Mouse (Mus musculus) CH12.LX (cell line): Measurements from ENCODE around the gene Rtl6.
A peak's percentile ranks its signal among the peaks of the same experiment; 100 is the strongest.

Experiments
- CTCF ChIP-seq, 2 experiments: IDR thresholded peaks in 1 of 2; conservative IDR thresholded peaks in 1 of 2; 2 replicates each; pipeline ENCODE4 v1.5.1; 2011 to 2012; ENCODE audit warnings: low read depth in 2 of 2, low read length in 2 of 2, improper control_type of control experiment in 1 of 2, inconsistent platforms in 1 of 2, mild to moderate bottlenecking in 1 of 2, moderate library complexity in 1 of 2
- E2F4 ChIP-seq: IDR thresholded peaks from 2 replicates; pipeline ENCODE4 v1.6.1; 2011; ENCODE audit warnings: low read depth, low read length, improper control_type of control experiment; ENCODE audit not compliant: insufficient replicate concordance
- MAX ChIP-seq: IDR thresholded peaks from 2 replicates; pipeline ENCODE4 v1.6.1; 2011; ENCODE audit warnings: low read length, improper control_type of control experiment
- MEF2A ChIP-seq: IDR thresholded peaks from 2 replicates; pipeline ENCODE4 v1.6.1; 2014; ENCODE audit warnings: low read depth, mild to moderate bottlenecking, inconsistent platforms, low read length, improper control_type of control experiment, borderline replicate concordance
- MYC ChIP-seq: IDR thresholded peaks from 2 replicates; pipeline ENCODE4 v1.6.1; 2011; ENCODE audit warnings: low read depth, mild to moderate bottlenecking, improper control_type of control experiment, low read length
- POLR2A ChIP-seq: IDR thresholded peaks from 2 replicates; pipeline ENCODE4 v1.6.1; 2011; ENCODE audit warnings: low read depth, mild to moderate bottlenecking, improper control_type of control experiment, low read length
- RAD21 ChIP-seq: IDR thresholded peaks from 2 replicates; pipeline ENCODE4 v1.6.1; 2011; ENCODE audit warnings: low read depth, mild to moderate bottlenecking, low read length, improper control_type of control experiment, moderate library complexity
- ZNF384 ChIP-seq: IDR thresholded peaks from 2 replicates; pipeline ENCODE4 v1.6.1; 2012; ENCODE audit warnings: low read depth, low read length, improper control_type of control experiment, inconsistent platforms

GRCm38 (mm10) chr15:84535953-84536352 is 21.7 kb downstream of the Rtl6 start:
- TF ChIP-seq CTCF (conservative IDR thresholded peaks at IDR 0.05 in 1 of 2, IDR thresholded peaks at IDR 0.05 in 1 of 2; ENCODE audit: low read depth in 2 of 2, low read length in 2 of 2) (peak; percentile 49 to 69; a peak in 3 of 4 replicates), E2F4 (no peak), POLR2A (no peak), MEF2A (no peak), MYC (no peak), RAD21 (peak; percentile 65), MAX (no peak), ZNF384 (no peak)
